Mouse (Mus musculus) heart, postnatal 0 days (tissue): ENCODE results near the gene Aco2. TPM values are rescaled to one million over a fixed set of nuclear protein-coding genes. Genes with fewer than 3 reads are reported as not detected.
A peak's percentile ranks its signal among the peaks of the same experiment; 100 is the strongest.

Experiments used
- ATAC-seq: fragments of 200-750 bp; cut with Nextera tagmentation; 2 replicates; pipeline ENCODE4 v1.8.0; 2017; ENCODE audit warnings: low read depth, moderate number of reproducible peaks, moderate library complexity; ENCODE audit not compliant: insufficient read depth
- DNase-seq: peaks from one replicate; pipeline ENCODE4 v3.0.0-alpha.2; 2016; ENCODE audit warnings: low spot score
- H3K27ac ChIP-seq: fragments of 300-500 bp; sonication (generic); 2 replicates; pipeline ENCODE4 v1.5.1; 2014; ENCODE audit warnings: low read depth, mild to moderate bottlenecking
- H3K27me3 ChIP-seq: fragments of 300-500 bp; sonication (generic); 2 replicates; pipeline ENCODE4 v1.6.1; 2014; ENCODE audit warnings: low read length, mixed read lengths; ENCODE audit not compliant: control insufficient read depth, insufficient read depth
- H3K36me3 ChIP-seq: fragments of 300-500 bp; sonication (generic); replicated peaks from 2 replicates; pipeline ENCODE4 v1.6.1; 2014; ENCODE audit warnings: low read length, mixed read lengths; ENCODE audit not compliant: control insufficient read depth, insufficient read depth
- H3K4me1 ChIP-seq: fragments of 300-500 bp; sonication (generic); 2 replicates; pipeline ENCODE4 v1.6.1; 2014; ENCODE audit warnings: antibody characterized with exemption; ENCODE audit not compliant: control insufficient read depth, insufficient read depth
- H3K4me2 ChIP-seq: fragments of 300-500 bp; sonication (generic); 2 replicates; pipeline ENCODE4 v1.6.1; 2014; ENCODE audit warnings: low read depth, mild to moderate bottlenecking, low read length, moderate library complexity
- H3K4me3 ChIP-seq: fragments of 300-500 bp; sonication (generic); 2 replicates; pipeline ENCODE4 v1.5.1; 2014; ENCODE audit warnings: low read depth, low read length
- H3K9ac ChIP-seq: fragments of 300-500 bp; sonication (generic); replicated peaks from 2 replicates; pipeline ENCODE4 v1.6.1; 2014; ENCODE audit warnings: low read depth, low read length, mixed read lengths
- H3K9me3 ChIP-seq: fragments of 300-500 bp; sonication (generic); replicated peaks from 2 replicates; pipeline ENCODE4 v1.6.1; 2016; ENCODE audit warnings: low read length; ENCODE audit not compliant: control insufficient read depth
- CTCF ChIP-seq: IDR thresholded peaks from 2 replicates; pipeline ENCODE4 v1.5.1; 2016; ENCODE audit warnings: antibody characterized with exemption, control low read depth, low read depth
- EP300 ChIP-seq: IDR thresholded peaks from 2 replicates; pipeline ENCODE4 v1.6.1; 2016; ENCODE audit warnings: antibody characterized with exemption, low read depth
- WGBS: fragments of 180-500 bp; shearing (Covaris S2); extraction: QIAGEN DNeasy Blood & Tissue Kit; methylation state at CpG from one replicate; pipeline ENCODE4 v1.1.7; 2014; 5-methylcytosine and 5-hydroxymethylcytosine counted together
- polyA plus RNA-seq: library from polyadenylated mRNA; unstranded; fragments of >200 nt; fragmentation: Nextera tagmentation; extraction: Ambion mirVana; gene quantifications from 2 replicates; pipeline ENCODE4 v1.2.1, GENCODE M21; 2015
- total RNA-seq: library from RNA; depleted of rRNA; stranded (reverse); fragments of >200 nt; gene quantifications from 2 replicates; pipeline ENCODE4 v1.2.3, GENCODE M21; 2014; ENCODE audit warnings: low replicate concordance

Gene Aco2
- total and polyA plus RNA-seq, 2 experiments from 2014 or later = 1,040 to 2,039 TPM

- TF ChIP-seq EP300 (no peak), CTCF (no peak)
- H3K4me2 ChIP-seq = peak overlapping the region; percentile 54; the same call in 1 of the 2 replicates
- H3K4me1 ChIP-seq = peaks cover 60% of the 10 kb centered on the region
- ATAC-seq = no peak
- H3K36me3 ChIP-seq = no peaks in the 10 kb centered on the region
- peak overlapping the region; percentile 35; the same call in 1 of the 2 replicates for H3K9ac ChIP-seq
- DNase-seq = no peak
- H3K27me3 ChIP-seq = no peaks in the 10 kb centered on the region
- H3K4me3 ChIP-seq = no peak overlapping the region
- WGBS = 83% methylated on average over 10 of the region's 10 CpGs
- H3K27ac ChIP-seq = peak overlapping the region; percentile 99
- H3K9me3 ChIP-seq = no peaks in the 10 kb centered on the region
Measured at GRCm38 (mm10) chr15:81835007-81835880, 36.9 kb upstream of the Aco2 start.

- Histone ChIP-seq H3K4me3 (peak overlapping the region; percentile 26), H3K9ac (peak overlapping the region; percentile 36), H3K27me3 (no peaks in the 10 kb centered on the region), H3K4me1 (peaks cover 60% of the 10 kb centered on the region), H3K4me2 (peak overlapping the region; percentile 54), H3K36me3 (no peaks in the 10 kb centered on the region), H3K9me3 (no peaks in the 10 kb centered on the region), H3K27ac (peak overlapping the region; percentile 99)
- peak; percentile 96 for DNase-seq
- peak; percentile 78 for ATAC-seq
- 4% methylated on average over 33 of the region's 33 CpGs for WGBS
- no peak; the same call in 1 of the 2 replicates for TF ChIP-seq CTCF
- peak; percentile 96 for TF ChIP-seq EP300
Measured at GRCm38 (mm10) chr15:81836124-81836821, 35.8 kb upstream of the Aco2 start.

GRCm38 (mm10) chr15:81836966-81837920, 34.9 kb upstream of the Aco2 start:
- Histone ChIP-seq H3K4me1 (peaks cover 56% of the 10 kb centered on the region), H3K4me2 (peak overlapping the region; percentile 54), H3K27ac (peak overlapping the region; percentile 99), H3K27me3 (no peaks in the 10 kb centered on the region), H3K4me3 (0 out of 2 replicates have a peak overlapping the region, but pooled peaks have one; percentile 26), H3K9me3 (no peaks in the 10 kb centered on the region), H3K36me3 (no peaks in the 10 kb centered on the region), H3K9ac (peak overlapping the region; percentile 36; the same call in 1 of the 2 replicates)
- no peak for DNase-seq
- TF ChIP-seq EP300 (no peak), CTCF (no peak)
- 49% methylated on average over 7 of the region's 7 CpGs for WGBS
- ATAC-seq = no peak

GRCm38 (mm10) chr15:81838554-81839235, 33.4 kb upstream of the Aco2 start:
- WGBS = 42% methylated on average over 14 of the region's 14 CpGs
- ATAC-seq (peak; percentile 1; the same call in 1 of the 2 replicates), DNase-seq (peak; percentile 57)
- Histone ChIP-seq H3K4me1 (peaks cover 44% of the 10 kb centered on the region), H3K4me3 (no peak overlapping the region), H3K36me3 (no peaks in the 10 kb centered on the region), H3K9me3 (no peaks in the 10 kb centered on the region), H3K27me3 (no peaks in the 10 kb centered on the region), H3K4me2 (no peak overlapping the region), H3K9ac (peak overlapping the region; percentile 18), H3K27ac (peak overlapping the region; percentile 99)
- no peak for TF ChIP-seq CTCF
- 0 out of 2 replicates have a peak, but pooled peaks have one; percentile 58 for TF ChIP-seq EP300
